Mouse (Mus musculus) left cerebral cortex, adult 18-20 months (tissue): ENCODE data around the gene Tmem248. TPM values are rescaled to one million over a fixed set of nuclear protein-coding genes. Genes with fewer than 3 reads are reported as not detected.
A peak's percentile ranks its signal among the peaks of the same experiment; 100 is the strongest.
"Not testable (repeated sequence)": the region's sequence is repeated elsewhere in the genome, so short reads cannot be mapped to it uniquely, and the experiment has no call there.

ENCODE experiments used
- DNase-seq, 2 experiments: peaks; one replicate each; pipeline ENCODE4 v3.0.0; 2021 to 2022; ENCODE audit warnings: low spot score in 2 of 2, mixed read lengths in 1 of 2
- total RNA-seq, 2 experiments: library from RNA; stranded (reverse); gene quantifications; 2 replicates each; pipeline ENCODE4 v1.2.3; 2021

Gene Tmem248
- total RNA-seq, 2 experiments from 2014 or later = 43.8 to 48.4 TPM

DNA sequence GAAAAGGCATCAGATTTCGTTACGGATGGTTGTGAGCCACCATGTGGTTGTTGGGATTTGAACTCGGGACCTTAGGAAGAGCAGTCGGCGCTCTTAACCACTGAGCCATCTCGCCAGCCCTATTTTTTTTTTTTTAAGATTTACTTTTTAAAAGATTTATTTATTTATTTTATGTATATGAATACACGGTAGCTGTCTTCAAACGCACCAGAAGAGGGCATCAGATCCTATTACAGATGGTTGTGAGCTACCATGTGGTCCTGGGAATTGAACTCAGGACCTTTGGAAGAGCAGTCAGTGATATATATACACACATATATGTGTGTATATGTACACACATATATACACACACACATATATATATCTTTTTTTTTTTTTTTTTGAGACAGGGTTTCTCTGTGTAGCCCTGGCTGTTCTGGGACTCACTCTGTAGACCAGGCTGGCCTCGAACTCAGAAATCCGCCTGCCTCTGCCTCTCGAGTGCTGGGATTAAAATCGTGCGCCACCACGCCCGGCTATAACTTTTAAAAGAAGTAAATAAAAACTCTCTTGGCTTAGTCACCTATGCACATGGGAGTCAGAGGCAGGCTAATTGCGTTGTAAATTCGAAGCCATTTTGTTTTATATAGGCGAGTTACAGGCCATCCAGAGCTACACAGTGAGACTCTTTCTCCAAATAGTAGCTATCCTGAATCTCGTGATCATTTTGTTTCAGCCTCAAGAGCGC, 39.1 kb downstream of the Tmem248 start:
- not testable (repeated sequence) for DNase-seq

DNA sequence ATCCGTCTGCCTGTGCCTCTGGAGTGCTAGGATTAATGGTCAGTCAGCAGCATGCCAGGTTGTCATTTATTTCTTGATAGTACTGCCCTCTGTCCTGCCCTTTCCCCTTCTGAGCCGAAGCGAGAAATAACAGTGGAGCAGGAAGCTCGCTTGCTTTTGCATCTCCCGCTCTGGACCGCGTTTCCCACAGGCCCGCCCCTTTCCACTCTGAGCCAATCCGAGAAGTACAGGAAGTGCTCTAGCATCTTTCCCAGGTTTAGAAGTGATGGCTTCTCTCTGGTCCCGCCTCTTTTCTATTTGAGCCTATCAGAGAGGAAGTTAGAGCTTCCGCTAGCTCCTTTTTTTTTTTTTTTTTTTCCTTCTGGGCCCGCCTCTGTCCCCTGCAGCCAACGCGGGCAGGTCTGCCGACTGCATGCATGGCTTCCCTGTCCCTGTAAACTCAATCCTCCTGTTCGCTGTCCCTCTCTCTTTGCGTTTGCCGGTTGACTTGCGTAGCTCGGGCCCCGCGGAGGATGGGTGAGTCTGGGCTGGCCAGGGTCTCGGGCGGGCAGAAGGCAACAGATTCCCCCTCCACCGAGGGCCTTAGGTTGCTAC, 39.9 kb downstream of the Tmem248 start:
- DNase-seq = peak; percentile 90 to 92

DNA sequence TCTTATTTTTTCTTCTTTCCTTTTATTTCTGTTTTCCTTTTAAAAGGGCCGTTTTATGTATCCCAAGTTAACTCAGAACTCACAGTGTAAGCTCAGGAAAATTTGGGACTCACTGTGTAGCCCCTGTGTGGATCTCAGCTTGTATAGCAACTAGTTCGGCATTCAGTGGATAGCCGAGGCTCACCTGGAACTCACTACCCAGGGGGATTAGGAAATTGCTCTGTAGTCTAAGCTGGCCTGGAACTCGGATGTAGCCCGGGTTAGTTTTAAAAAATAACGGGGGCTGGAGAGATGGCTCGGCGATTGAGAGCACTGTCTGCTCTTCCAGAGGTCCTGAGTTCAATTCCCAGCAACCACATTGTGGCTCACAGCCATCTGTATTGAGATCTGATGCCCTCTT, 40.4 kb downstream of the Tmem248 start:
- no peak for DNase-seq

DNA sequence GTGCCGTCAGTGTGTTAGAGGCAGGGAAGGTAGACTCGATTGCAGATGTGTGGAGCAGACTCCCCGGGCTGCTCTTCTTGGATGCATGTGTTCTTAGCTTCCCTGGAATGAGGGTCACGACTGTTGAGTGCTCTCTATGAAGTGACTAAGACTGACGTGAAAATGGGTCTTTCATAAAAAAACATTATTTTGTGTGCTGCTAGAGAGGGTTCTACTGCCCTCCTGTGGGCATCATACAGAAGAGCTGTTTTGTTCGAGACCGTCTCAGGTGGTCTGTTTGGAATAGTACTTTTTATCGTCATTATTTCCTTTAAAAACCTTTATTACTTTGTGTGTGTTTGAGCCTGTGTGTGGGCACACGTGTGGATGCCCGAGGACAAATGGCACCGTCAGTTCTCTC, 46.6 kb downstream of the Tmem248 start:
- no peak for DNase-seq

DNA sequence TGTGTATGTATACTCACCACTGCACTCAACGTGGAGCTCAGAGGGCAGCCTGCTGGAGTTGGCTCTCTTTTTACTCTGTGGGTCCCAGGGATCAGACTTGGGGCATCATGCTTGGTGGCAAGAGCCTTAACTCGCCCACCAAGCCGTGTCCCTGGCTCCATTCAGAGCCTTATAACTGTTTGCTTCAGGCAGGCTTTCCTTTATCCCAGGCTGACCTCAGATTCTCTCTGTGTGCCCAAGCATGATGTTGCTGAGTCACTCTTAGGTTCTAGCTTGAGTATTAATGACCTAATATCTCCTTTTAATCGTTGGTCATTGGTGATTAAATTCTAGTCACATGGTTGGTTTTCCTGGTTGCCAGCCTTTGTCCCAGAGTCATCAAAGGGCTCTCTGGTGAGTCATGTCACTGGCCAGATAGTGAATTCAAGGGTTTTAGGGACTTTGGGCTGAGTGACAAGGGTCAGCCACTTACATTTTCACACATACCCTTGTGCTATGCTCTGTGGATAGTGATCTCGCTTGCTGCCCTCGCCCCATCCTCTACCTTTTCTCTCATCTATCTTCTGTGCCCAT, 47.6 kb downstream of the Tmem248 start:
- DNase-seq = no peak

DNA sequence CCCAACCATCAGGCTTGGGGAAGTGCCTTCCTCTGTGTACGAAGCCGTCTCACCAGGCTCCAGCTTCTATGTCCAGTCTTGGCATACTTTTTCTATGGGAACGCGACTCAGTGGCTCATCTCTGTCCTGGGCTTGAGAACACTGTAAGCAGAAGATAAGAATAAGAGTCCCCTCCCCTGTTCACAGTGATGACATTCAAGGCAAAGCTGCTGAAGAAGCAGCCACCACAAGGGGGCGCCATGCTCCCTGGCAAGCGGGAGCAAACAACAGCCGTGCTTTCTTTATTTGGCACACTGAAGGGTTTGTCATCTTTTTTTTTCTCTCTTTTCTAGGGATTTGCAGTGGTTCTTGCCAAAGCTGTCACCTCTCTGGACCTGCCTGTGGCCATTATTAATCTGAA, 49.8 kb downstream of the Tmem248 start:
- DNase-seq = peak in 1 of 2 experiments; percentile 50

DNA sequence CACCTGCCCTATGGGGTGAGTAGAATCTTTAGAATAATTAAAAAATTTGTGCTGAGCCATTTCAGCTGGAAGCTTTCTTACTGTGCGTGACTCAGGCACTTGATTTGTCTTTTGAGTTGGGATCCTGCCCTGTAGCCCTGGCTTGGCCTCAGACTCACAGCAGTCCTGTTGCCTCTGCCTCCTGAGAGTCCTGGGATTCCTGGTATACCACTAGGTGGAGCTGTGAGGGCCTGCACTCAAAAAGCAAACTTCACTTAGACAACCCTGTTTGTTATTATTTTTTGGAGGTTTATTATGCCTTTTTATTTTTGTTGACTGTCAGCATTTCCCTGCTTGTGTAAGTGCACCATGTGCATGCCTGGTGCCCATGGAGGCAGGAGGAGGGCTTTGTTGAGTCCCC, 50.4 kb downstream of the Tmem248 start:
- no peak for DNase-seq

DNA sequence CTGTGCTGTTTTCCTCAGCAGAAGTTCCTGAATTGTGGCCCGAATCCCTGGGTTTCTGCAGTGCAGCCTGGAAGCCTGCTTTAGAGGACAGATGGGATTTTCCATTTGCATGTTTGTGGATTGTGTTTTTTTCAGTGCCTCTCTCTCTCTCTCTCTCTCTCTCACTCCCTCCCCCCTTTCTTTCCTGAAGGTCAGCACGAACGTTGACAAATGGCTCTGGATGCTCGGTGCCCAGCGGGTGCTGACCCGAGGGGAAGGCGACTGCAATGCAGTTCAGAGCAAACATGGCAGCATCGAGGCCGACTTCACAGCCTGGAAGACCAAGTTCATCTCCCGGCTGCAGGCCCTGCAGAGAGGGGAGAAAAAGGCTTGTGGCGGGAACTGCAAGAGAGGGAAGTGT, 52.1 kb downstream of the Tmem248 start:
- no peak for DNase-seq

DNA sequence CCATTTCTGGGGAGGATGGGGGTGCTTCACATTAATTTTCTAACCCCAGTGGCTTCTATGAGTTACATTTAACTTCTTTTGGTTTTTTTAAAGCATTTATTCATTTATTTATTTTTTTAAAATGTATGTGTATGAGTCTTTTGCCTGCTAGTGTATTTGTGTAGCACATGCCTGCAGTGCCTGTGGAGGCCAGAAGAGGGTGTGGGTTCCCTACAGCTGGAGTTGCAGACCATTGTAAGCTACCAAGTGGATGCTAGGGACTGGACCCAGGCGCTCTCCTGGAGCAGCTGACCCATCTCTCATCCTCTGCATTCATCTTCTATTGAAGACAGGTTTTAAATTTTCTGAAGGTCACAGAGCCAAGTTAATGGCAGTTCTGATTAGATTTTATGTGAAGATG, 55.5 kb downstream of the Tmem248 start:
- DNase-seq = no peak

DNA sequence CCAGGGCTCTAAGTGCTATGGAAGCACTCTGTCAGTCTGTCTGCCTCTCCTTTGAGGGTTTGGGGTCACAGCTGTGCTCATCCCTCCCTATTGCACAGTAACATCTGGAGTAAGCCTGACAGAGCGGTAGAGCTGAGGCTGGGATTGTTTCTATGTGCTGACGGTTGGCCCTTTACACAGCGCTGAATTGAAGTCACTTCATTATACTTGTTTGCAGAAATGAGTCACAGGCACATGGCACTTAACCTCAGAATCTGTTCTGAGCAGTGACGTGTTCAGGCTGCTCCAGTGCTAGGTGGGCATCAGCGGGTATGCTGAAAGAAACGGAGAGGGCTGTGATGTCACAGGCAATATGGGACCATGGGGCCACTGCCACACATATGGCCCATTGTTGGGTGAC, 56.2 kb downstream of the Tmem248 start:
- DNase-seq = no peak

DNA sequence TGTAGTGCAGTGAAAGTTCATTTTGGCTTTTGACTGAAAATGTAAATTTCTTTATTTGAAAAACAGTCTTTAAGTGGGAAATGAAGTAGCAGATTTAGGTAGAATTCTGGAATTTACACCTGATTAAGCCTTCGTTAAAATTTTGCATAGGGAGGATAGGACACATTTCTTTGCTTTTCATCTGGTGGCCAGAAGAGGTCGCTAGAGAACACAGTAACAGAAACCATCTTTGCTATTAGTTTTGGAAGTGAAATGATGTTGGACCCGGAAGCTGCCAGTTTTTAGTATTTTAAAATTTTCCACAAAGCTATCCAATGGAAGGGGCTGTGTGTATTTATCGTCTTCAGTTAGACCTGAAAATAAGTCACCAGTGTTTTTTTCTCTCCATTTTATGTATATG, 58.6 kb downstream of the Tmem248 start:
- DNase-seq = peak; percentile 38 to 52

DNA sequence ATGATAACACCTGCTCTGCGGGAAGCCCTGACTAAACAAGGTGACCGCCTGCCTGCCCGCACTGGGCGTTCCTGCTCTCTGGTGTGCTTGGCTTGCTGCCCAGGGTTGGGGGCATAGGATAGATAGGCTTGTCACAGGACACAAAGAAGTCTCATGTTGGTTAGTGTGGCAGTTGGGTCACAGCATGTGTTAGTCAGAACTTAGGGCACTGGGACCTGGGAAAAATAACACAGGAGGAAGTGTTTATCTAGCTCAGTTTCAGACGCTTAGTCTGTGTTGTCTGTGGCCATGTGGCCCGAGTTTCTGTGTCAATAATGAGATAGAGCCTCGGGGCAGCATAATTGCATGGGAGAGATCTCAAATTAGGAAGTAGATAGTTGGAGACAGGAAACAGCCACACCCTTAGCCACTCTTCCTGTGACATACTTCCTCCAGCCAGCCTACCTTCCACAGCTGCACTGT, 61.2 kb downstream of the Tmem248 start:
- DNase-seq = no peak

DNA sequence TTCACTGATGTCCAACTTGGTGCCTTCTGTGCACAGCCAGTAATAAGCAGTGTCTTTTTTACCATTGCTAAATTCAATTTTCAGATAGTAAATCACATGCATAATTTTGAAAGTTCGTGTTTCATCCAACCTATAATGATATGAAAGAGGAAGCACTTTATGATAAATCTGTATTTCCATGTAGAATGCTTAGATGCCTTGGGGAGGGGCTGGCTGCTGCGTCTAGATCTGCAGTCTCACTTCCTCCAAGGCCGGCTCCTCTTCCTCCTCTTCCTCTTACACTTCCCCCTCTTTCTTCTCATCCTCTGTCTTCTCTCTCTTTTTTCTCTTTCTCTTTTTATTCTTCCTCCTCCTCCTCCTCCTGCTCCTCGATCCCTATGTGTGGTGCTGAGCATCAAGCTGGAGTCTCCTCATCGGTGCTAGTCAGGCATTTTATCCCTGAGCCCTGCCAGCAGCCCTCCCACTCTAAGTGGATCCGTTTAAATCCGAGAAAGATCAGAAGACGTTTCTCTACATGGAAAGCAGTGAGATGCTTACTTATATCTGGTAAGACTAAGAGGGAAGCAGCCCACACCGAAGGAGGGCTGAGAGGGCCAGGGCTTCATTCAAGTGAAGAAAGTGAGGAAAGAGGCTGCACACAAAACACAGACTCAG, 66.3 kb downstream of the Tmem248 start:
- DNase-seq = no peak

DNA sequence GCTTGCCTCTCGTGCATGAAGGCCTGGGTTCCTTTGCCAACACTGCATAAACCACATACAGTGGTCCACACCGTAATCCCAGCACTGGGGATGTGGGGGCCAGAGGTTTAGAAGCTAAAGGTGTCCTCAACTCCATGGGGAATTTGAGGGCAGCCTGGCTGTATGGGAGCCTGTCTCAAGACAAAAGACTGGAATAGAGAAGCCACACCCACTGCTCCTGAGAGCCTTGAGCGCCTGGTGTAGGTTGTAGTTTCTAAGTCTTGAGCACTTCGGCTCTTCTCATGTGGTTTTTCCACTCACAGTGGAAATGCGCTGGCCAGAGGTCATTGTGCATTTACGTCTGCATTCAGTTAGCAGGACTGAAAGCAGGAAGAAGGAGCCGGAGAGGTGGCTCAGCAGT, 71.2 kb downstream of the Tmem248 start:
- no peak for DNase-seq

DNA sequence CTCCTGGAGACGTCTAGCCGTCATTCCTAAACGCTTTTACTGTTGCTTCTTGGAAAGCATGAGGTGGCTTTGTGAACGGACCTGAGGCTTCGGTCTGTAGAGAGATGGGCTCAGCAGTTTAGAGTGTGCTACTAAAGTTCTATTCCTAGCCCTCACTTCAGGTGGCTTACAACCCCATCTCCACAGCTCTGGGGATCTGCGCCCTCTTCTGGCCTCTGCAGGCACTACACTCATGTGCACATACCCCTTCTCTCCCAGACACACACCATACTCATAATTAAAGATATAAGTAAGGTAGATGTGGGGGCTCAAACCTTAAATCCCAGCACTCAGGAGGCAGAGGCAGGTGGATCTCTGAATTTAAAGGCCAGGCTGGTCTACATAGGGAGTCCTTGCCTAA, 73.4 kb downstream of the Tmem248 start:
- DNase-seq = no peak

DNA sequence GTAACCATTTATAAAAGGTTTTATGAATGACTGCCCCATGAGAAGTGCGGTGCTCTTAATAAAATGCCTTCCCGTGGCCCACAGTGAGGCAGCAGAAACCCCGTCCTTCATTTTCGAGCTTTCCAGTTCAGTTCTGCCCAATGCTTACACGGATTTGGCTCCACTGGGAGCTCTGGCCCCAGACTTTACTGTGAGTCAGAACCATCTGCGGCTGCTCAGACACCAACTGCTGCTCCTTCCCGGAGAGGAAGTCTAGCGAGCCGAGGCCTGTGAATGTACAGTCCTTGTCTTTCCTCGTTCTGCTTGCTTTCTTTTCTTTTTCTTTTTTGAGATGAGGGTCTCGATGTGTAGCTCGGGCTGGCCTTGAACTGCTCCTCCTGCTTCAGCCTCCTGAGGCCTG, 73.9 kb downstream of the Tmem248 start:
- peak; percentile 47 to 56 for DNase-seq

DNA sequence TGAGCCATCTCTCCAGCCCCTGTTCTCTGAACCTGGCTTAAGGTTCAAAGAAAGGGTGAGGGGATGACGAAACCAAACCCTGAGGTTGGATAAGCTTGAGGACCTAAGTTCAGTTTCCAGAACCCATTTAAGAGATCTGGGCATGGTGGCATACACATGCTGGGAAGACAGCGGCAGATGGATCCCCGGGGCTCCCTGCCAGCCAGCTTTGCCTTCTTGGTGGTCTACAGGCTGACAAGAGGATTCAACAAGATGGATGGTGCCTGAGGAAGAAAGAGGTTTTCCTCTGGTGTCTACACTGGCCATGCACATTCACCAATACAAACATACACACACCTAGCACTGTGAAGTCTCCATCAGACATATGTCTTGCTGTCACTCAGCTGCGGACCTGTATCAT, 76.1 kb downstream of the Tmem248 start:
- no peak for DNase-seq

Other genes starting within 250 kb of the Tmem248 start
- 10 to 100 TPM; 10.6 to 12.7 TPM for gene Gusb, start 214.0 kb upstream of the Tmem248 start, total RNA-seq
- gene Asl, start 187.8 kb upstream of the Tmem248 start, total RNA-seq = 10 to 100 TPM; 16.0 to 31.9 TPM
- gene Crcp, start 187.8 kb upstream of the Tmem248 start, total RNA-seq = 10 to 100 TPM; 30.4 to 32.7 TPM
- gene Tpst1, start 143.8 kb upstream of the Tmem248 start, total RNA-seq = 10 to 100 TPM; 34.3 to 34.6 TPM
- gene Kctd7, start 72.2 kb upstream of the Tmem248 start, total RNA-seq = 10 to 100 TPM; 14.3 to 14.7 TPM
- 10 to 100 TPM; 64.5 to 71.3 TPM for gene Rabgef1, start 45.3 kb upstream of the Tmem248 start, total RNA-seq
- 10 to 100 TPM; 83.8 to 90.3 TPM for gene Sbds, start 38.4 kb downstream of the Tmem248 start, total RNA-seq
- 10 to 100 TPM; 14.0 to 15.0 TPM for gene Tyw1, start 38.5 kb downstream of the Tmem248 start, total RNA-seq
- gene Caln1, start 152.4 kb downstream of the Tmem248 start, total RNA-seq = 100 to 1,000 TPM; 114 to 120 TPM
- 1 to 10 TPM; 1.0 to 1.3 TPM for gene A330070K13Rik, start 167.6 kb downstream of the Tmem248 start, total RNA-seq